Mouse (Mus musculus) regulatory T cell (primary cell): ENCODE results near the gene Galntl6.

Source experiments
- in situ Hi-C: fragments of 300-600 bp; cut with MboI, MseI; formaldehyde crosslinking; loops from one replicate; pipeline ENCODE4 v1.15.1; 2025; ENCODE audit warnings: high pct_unique_total_duplicates

The Galntl6 gene

GRCm38 (mm10) chr8:57849074-57849473 lies 1063.4 kb downstream of the Galntl6 start:
- in situ Hi-C loops = no loop called here

GRCm38 (mm10) chr8:57843461-57843860 lies 1069.0 kb downstream of the Galntl6 start:
- in situ Hi-C loops = no loop called here

- in situ Hi-C loops = no loop called here
Observed at GRCm38 (mm10) chr8:57842462-57843391, 1069.7 kb downstream of the Galntl6 start.

GRCm38 (mm10) chr8:57841446-57841845 lies 1071.0 kb downstream of the Galntl6 start:
- in situ Hi-C loops = no loop called here

- in situ Hi-C loops = no loop called here
Observed at GRCm38 (mm10) chr8:57837384-57837783, 1075.1 kb downstream of the Galntl6 start.

GRCm38 (mm10) chr8:57836981-57837380 lies 1075.5 kb downstream of the Galntl6 start:
- in situ Hi-C loops = no loop called here

GRCm38 (mm10) chr8:57836201-57836883 lies 1076.1 kb downstream of the Galntl6 start:
- in situ Hi-C loops = no loop called here

- in situ Hi-C loops = no loop called here
Observed at GRCm38 (mm10) chr8:57823151-57823550, 1089.3 kb downstream of the Galntl6 start.

GRCm38 (mm10) chr8:57816034-57816433 lies 1096.4 kb downstream of the Galntl6 start:
- in situ Hi-C loops = loop anchor here (10.0 kb wide), 1 partner anchor 559 kb away; no protein-coding TSS in a partner anchor

GRCm38 (mm10) chr8:57807060-57807459 lies 1105.4 kb downstream of the Galntl6 start:
- in situ Hi-C loops = loop anchor here (10.0 kb wide), 2 partner anchors 272 to 372 kb away; no protein-coding TSS in a partner anchor

- in situ Hi-C loops = loop anchor here (10.0 kb wide), 2 partner anchors 270 to 370 kb away; no protein-coding TSS in a partner anchor
Observed at GRCm38 (mm10) chr8:57805094-57805493, 1107.3 kb downstream of the Galntl6 start.

- in situ Hi-C loops = loop anchor here (10.0 kb wide), 2 partner anchors 269 to 369 kb away; no protein-coding TSS in a partner anchor
Observed at GRCm38 (mm10) chr8:57803821-57804220, 1108.6 kb downstream of the Galntl6 start.

- in situ Hi-C loops = loop anchor here (10.0 kb wide), 2 partner anchors 266 to 366 kb away; no protein-coding TSS in a partner anchor
Observed at GRCm38 (mm10) chr8:57801197-57801596, 1111.2 kb downstream of the Galntl6 start.

GRCm38 (mm10) chr8:57800327-57800726 lies 1112.1 kb downstream of the Galntl6 start:
- in situ Hi-C loops = loop anchor here (10.0 kb wide), 2 partner anchors 266 to 366 kb away; no protein-coding TSS in a partner anchor

- in situ Hi-C loops = loop anchor here (5.0 to 10.0 kb wide), 4 partner anchors 148 to 365 kb away; partner anchors contain the start of gene Galnt7
Observed at GRCm38 (mm10) chr8:57799797-57800204, 1112.6 kb downstream of the Galntl6 start.

- in situ Hi-C loops = no loop called here
Observed at GRCm38 (mm10) chr8:57793455-57793854, 1119.0 kb downstream of the Galntl6 start.

GRCm38 (mm10) chr8:57792246-57792645 lies 1120.2 kb downstream of the Galntl6 start:
- in situ Hi-C loops = no loop called here

GRCm38 (mm10) chr8:57791309-57791721 lies 1121.1 kb downstream of the Galntl6 start:
- in situ Hi-C loops = no loop called here

- in situ Hi-C loops = no loop called here
Observed at GRCm38 (mm10) chr8:57779551-57779950, 1132.9 kb downstream of the Galntl6 start.

- in situ Hi-C loops = no loop called here
Observed at GRCm38 (mm10) chr8:57777988-57778721, 1134.3 kb downstream of the Galntl6 start.

GRCm38 (mm10) chr8:57776723-57777122 lies 1135.7 kb downstream of the Galntl6 start:
- in situ Hi-C loops = no loop called here
